Mouse (Mus musculus) heart, embryonic 15.5 days (tissue): ENCODE measurements around the gene Lim2. TPM values are rescaled to one million over a fixed set of nuclear protein-coding genes. Genes with fewer than 3 reads are reported as not detected.
A peak's percentile ranks its signal among the peaks of the same experiment; 100 is the strongest.
"Not testable (repeated sequence)": the region's sequence is repeated elsewhere in the genome, so short reads cannot be mapped to it uniquely, and the experiment has no call there.

Experiments used
- ATAC-seq: fragments of 200-750 bp; cut with Nextera tagmentation; replicated peaks from 2 replicates; pipeline ENCODE4 v1.8.0; 2017; ENCODE audit warnings: low read depth, moderate TSS enrichment; ENCODE audit not compliant: insufficient number of reproducible peaks, insufficient read depth, low FRiP score
- H3K27ac ChIP-seq: fragments of 300-500 bp; sonication (generic); 2 replicates; pipeline ENCODE4 v1.5.1; 2015; ENCODE audit warnings: mild to moderate bottlenecking, inconsistent platforms
- H3K27me3 ChIP-seq: fragments of 300-500 bp; sonication (generic); 2 replicates; pipeline ENCODE4 v1.6.1; 2015; ENCODE audit warnings: inconsistent platforms
- H3K36me3 ChIP-seq: fragments of 300-500 bp; sonication (generic); 2 replicates; pipeline ENCODE4 v1.6.1; 2015; ENCODE audit warnings: mild to moderate bottlenecking, inconsistent platforms
- H3K4me1 ChIP-seq: fragments of 300-500 bp; sonication (generic); replicated peaks from 2 replicates; pipeline ENCODE4 v1.6.1; 2015; ENCODE audit warnings: inconsistent platforms
- H3K4me2 ChIP-seq: fragments of 300-500 bp; sonication (generic); 2 replicates; pipeline ENCODE4 v1.6.1; 2015; ENCODE audit warnings: inconsistent platforms, mild to moderate bottlenecking, moderate library complexity
- H3K4me3 ChIP-seq: fragments of 300-500 bp; sonication (generic); 2 replicates; pipeline ENCODE4 v1.5.1; 2015; ENCODE audit warnings: mild to moderate bottlenecking, inconsistent platforms
- H3K9ac ChIP-seq: fragments of 300-500 bp; sonication (generic); 2 replicates; pipeline ENCODE4 v1.6.1; 2015; ENCODE audit warnings: mild to moderate bottlenecking, inconsistent platforms
- H3K9me3 ChIP-seq: fragments of 300-500 bp; sonication (generic); replicated peaks from 2 replicates; pipeline ENCODE4 v1.6.1; 2016; ENCODE audit warnings: inconsistent platforms
- WGBS: fragments of 180-500 bp; shearing (Covaris S2); methylation state at CpG from one replicate; pipeline ENCODE4 v1.1.7; 2015; ENCODE audit warnings: mixed read lengths; 5-methylcytosine and 5-hydroxymethylcytosine counted together
- polyA plus RNA-seq: library from polyadenylated mRNA; unstranded; fragments of >200 nt; fragmentation: Nextera tagmentation; extraction: Ambion mirVana; gene quantifications from 2 replicates; pipeline ENCODE4 v1.2.1, GENCODE M21; 2015

Lim2 gene
- not detected in 2 replicates for polyA plus RNA-seq

- Histone ChIP-seq H3K27me3 (no peaks in the 10 kb centered on the region), H3K9me3 (no peaks in the 10 kb centered on the region)
Observed at GRCm38 (mm10) chr7:43427406-43427805, at the start of gene Lim2. TSS of gene Lim2 (plus strand) at chr7:43427670.

GRCm38 (mm10) chr7:43378226-43378625 lies 49.2 kb upstream of the Lim2 start:
- H3K27me3 ChIP-seq: no peaks in the 10 kb centered on the region
- H3K4me2 ChIP-seq: no peak overlapping the region
- 16% methylated on average over 5 of the region's 5 CpGs for WGBS
- no peaks in the 10 kb centered on the region for H3K9me3 ChIP-seq
- H3K27ac ChIP-seq: no peak overlapping the region
- no peaks in the 10 kb centered on the region for H3K36me3 ChIP-seq
- no peak for ATAC-seq
- H3K9ac ChIP-seq: no peak overlapping the region
- H3K4me1 ChIP-seq: no peaks in the 10 kb centered on the region
- no peak overlapping the region for H3K4me3 ChIP-seq

More at GRCm38 (mm10) chr7:43427406-43427805, at the start of gene Lim2:
- no peak within 1 kb of the TSS for H3K27ac ChIP-seq
- peaks cover 3% of the 10 kb centered on the region; the same call in 1 of the 2 replicates for H3K4me1 ChIP-seq
- H3K9ac ChIP-seq: no peak within 1 kb of the TSS
- WGBS: 72% methylated on average over 8 of the region's 8 CpGs
- no peak within 1 kb of the TSS for H3K4me3 ChIP-seq
- no peak for ATAC-seq
- H3K36me3 ChIP-seq: no peaks in the 10 kb centered on the region
- no peak within 1 kb of the TSS for H3K4me2 ChIP-seq

GRCm38 (mm10) chr7:43392349-43393121 lies 34.9 kb upstream of the Lim2 start:
- no peaks in the 10 kb centered on the region for H3K4me1 ChIP-seq
- no peak overlapping the region for H3K4me3 ChIP-seq
- no peak overlapping the region for H3K4me2 ChIP-seq
- H3K36me3 ChIP-seq: no peaks in the 10 kb centered on the region
- WGBS: 62% methylated on average over 8 of the region's 8 CpGs
- no peaks in the 10 kb centered on the region for H3K9me3 ChIP-seq
- H3K9ac ChIP-seq: no peak overlapping the region
- no peaks in the 10 kb centered on the region for H3K27me3 ChIP-seq
- no peak overlapping the region for H3K27ac ChIP-seq
- ATAC-seq: no peak

- ATAC-seq: no peak
- Histone ChIP-seq H3K27ac (no peak overlapping the region), H3K27me3 (no peaks in the 10 kb centered on the region), H3K9me3 (no peaks in the 10 kb centered on the region), H3K9ac (no peak overlapping the region), H3K4me1 (no peaks in the 10 kb centered on the region), H3K4me2 (no peak overlapping the region), H3K36me3 (no peaks in the 10 kb centered on the region), H3K4me3 (no peak overlapping the region)
- WGBS: 72% methylated on average over 2 of the region's 2 CpGs
Observed at GRCm38 (mm10) chr7:43399501-43399900, 28.0 kb upstream of the Lim2 start.

- Histone ChIP-seq H3K27ac (no peak overlapping the region), H3K4me3 (no peak overlapping the region), H3K36me3 (no peaks in the 10 kb centered on the region), H3K9me3 (no peaks in the 10 kb centered on the region), H3K9ac (no peak overlapping the region), H3K27me3 (no peaks in the 10 kb centered on the region), H3K4me2 (no peak overlapping the region), H3K4me1 (no peaks in the 10 kb centered on the region)
- WGBS: 25% methylated on average over 2 of the region's 2 CpGs
- ATAC-seq: no peak
Observed at GRCm38 (mm10) chr7:43402718-43403117, 24.8 kb upstream of the Lim2 start.

- Histone ChIP-seq H3K9ac (no peak overlapping the region), H3K4me2 (no peak overlapping the region), H3K9me3 (no peaks in the 10 kb centered on the region), H3K27me3 (no peaks in the 10 kb centered on the region), H3K4me1 (no peaks in the 10 kb centered on the region), H3K36me3 (no peaks in the 10 kb centered on the region), H3K27ac (no peak overlapping the region), H3K4me3 (no peak overlapping the region)
- ATAC-seq: no peak
- WGBS: 81% methylated on average over 3 of the region's 3 CpGs
Observed at GRCm38 (mm10) chr7:43407573-43407972, 19.9 kb upstream of the Lim2 start.

- Histone ChIP-seq H3K4me2 (no peak within 1 kb of the TSS), H3K9me3 (no peaks in the 10 kb centered on the region), H3K4me1 (no peaks in the 10 kb centered on the region), H3K36me3 (no peaks in the 10 kb centered on the region), H3K9ac (no peak within 1 kb of the TSS), H3K27me3 (no peaks in the 10 kb centered on the region), H3K4me3 (no peak within 1 kb of the TSS), H3K27ac (no peak within 1 kb of the TSS)
- WGBS: 76% methylated on average over 4 of the region's 4 CpGs
- no peak for ATAC-seq
Observed at GRCm38 (mm10) chr7:43408131-43408553, 19.3 kb upstream of the Lim2 start, which contains the start of gene Siglecg. TSS of gene Siglecg (plus strand) at chr7:43408204.

GRCm38 (mm10) chr7:43409084-43409483 lies 18.4 kb upstream of the Lim2 start:
- WGBS: 50% methylated on average over 3 of the region's 3 CpGs
- Histone ChIP-seq H3K27me3 (no peaks in the 10 kb centered on the region), H3K4me3 (no peak overlapping the region), H3K4me2 (no peak overlapping the region), H3K4me1 (no peaks in the 10 kb centered on the region), H3K9ac (no peak overlapping the region), H3K27ac (no peak overlapping the region), H3K9me3 (no peaks in the 10 kb centered on the region), H3K36me3 (no peaks in the 10 kb centered on the region)
- ATAC-seq: no peak

GRCm38 (mm10) chr7:43411724-43412123 lies 15.7 kb upstream of the Lim2 start:
- not testable (repeated sequence) for H3K4me2 ChIP-seq, H3K27ac ChIP-seq, H3K4me1 ChIP-seq, H3K36me3 ChIP-seq, ATAC-seq, H3K9me3 ChIP-seq, H3K27me3 ChIP-seq, H3K4me3 ChIP-seq, H3K9ac ChIP-seq
- 37% methylated on average over 4 of the region's 4 CpGs for WGBS

- no peaks in the 10 kb centered on the region for H3K36me3 ChIP-seq
- H3K4me1 ChIP-seq: no peaks in the 10 kb centered on the region
- no peak overlapping the region for H3K9ac ChIP-seq
- ATAC-seq: no peak
- H3K9me3 ChIP-seq: no peaks in the 10 kb centered on the region
- no peak overlapping the region for H3K27ac ChIP-seq
- 82% methylated on average over 10 of the region's 10 CpGs for WGBS
- H3K4me2 ChIP-seq: no peak overlapping the region
- H3K4me3 ChIP-seq: no peak overlapping the region
- no peaks in the 10 kb centered on the region for H3K27me3 ChIP-seq
Observed at GRCm38 (mm10) chr7:43417298-43417697, 10.2 kb upstream of the Lim2 start.

GRCm38 (mm10) chr7:43422995-43423617 lies 4.4 kb upstream of the Lim2 start:
- Histone ChIP-seq H3K27ac (no peak overlapping the region), H3K9ac (no peak overlapping the region), H3K4me3 (no peak overlapping the region), H3K27me3 (no peaks in the 10 kb centered on the region), H3K4me1 (peaks cover 3% of the 10 kb centered on the region; the same call in 1 of the 2 replicates), H3K4me2 (peak overlapping the region; percentile 46), H3K9me3 (no peaks in the 10 kb centered on the region), H3K36me3 (no peaks in the 10 kb centered on the region)
- WGBS: 8% methylated on average over 11 of the region's 11 CpGs
- peak; percentile 80 for ATAC-seq
